Mouse (Mus musculus): ENCODE results near the gene Srebf2.

Srebf2 gene

GRCm38 (mm10) chr15:82204680-82205371, 57.8 kb downstream of the Srebf2 start:
- DNase-seq (ENCODE audit: low read depth in 2 of 2, low spot score in 2 of 2) = no peak

GRCm38 (mm10) chr15:82206365-82207104, 59.6 kb downstream of the Srebf2 start:
- no peak for DNase-seq (ENCODE audit: low read depth in 2 of 2, low spot score in 2 of 2)

GRCm38 (mm10) chr15:82207105-82207459, 60.1 kb downstream of the Srebf2 start:
- no peak for DNase-seq (ENCODE audit: low read depth in 2 of 2, low spot score in 2 of 2)

- DNase-seq (ENCODE audit: low read depth in 2 of 2, low spot score in 2 of 2) = no peak
Observed at GRCm38 (mm10) chr15:82207504-82208219, 60.7 kb downstream of the Srebf2 start.

- no peak for DNase-seq (ENCODE audit: low read depth in 2 of 2, low spot score in 2 of 2)
Observed at GRCm38 (mm10) chr15:82208307-82208706, 61.3 kb downstream of the Srebf2 start.

- DNase-seq (ENCODE audit: low read depth in 2 of 2, low spot score in 2 of 2) = no peak
Observed at GRCm38 (mm10) chr15:82209295-82210050, 62.5 kb downstream of the Srebf2 start.

GRCm38 (mm10) chr15:82210801-82211200, 63.8 kb downstream of the Srebf2 start:
- DNase-seq (ENCODE audit: low read depth in 2 of 2, low spot score in 2 of 2) = no peak

- no peak for DNase-seq (ENCODE audit: low read depth in 2 of 2, low spot score in 2 of 2)
Observed at GRCm38 (mm10) chr15:82211281-82211680, 64.3 kb downstream of the Srebf2 start.

GRCm38 (mm10) chr15:82211911-82212751, 65.2 kb downstream of the Srebf2 start:
- no peak for DNase-seq (ENCODE audit: low read depth in 2 of 2, low spot score in 2 of 2)

GRCm38 (mm10) chr15:82212752-82213063, 65.7 kb downstream of the Srebf2 start, which contains the start of gene Shisa8:
TSS of gene Shisa8 (minus strand) at chr15:82212815.
- DNase-seq (ENCODE audit: low read depth in 2 of 2, low spot score in 2 of 2) = no peak

- no peak for DNase-seq (ENCODE audit: low read depth in 2 of 2, low spot score in 2 of 2)
Observed at GRCm38 (mm10) chr15:82213222-82213621, 66.2 kb downstream of the Srebf2 start.

- no peak for DNase-seq (ENCODE audit: low read depth in 2 of 2, low spot score in 2 of 2)
Observed at GRCm38 (mm10) chr15:82215332-82216046, 68.5 kb downstream of the Srebf2 start.

GRCm38 (mm10) chr15:82216142-82216827, 69.3 kb downstream of the Srebf2 start:
- no peak for DNase-seq (ENCODE audit: low read depth in 2 of 2, low spot score in 2 of 2)

GRCm38 (mm10) chr15:82217039-82217438, 70.1 kb downstream of the Srebf2 start:
- DNase-seq (ENCODE audit: low read depth in 2 of 2, low spot score in 2 of 2) = no peak

- DNase-seq (ENCODE audit: low read depth in 2 of 2, low spot score in 2 of 2) = no peak
Observed at GRCm38 (mm10) chr15:82217980-82218379, 71.0 kb downstream of the Srebf2 start.

- DNase-seq (ENCODE audit: low read depth in 2 of 2, low spot score in 2 of 2) = no peak
Observed at GRCm38 (mm10) chr15:82218778-82219666, 72.0 kb downstream of the Srebf2 start.

GRCm38 (mm10) chr15:82220003-82220675, 73.2 kb downstream of the Srebf2 start:
- no peak for DNase-seq (ENCODE audit: low read depth in 2 of 2, low spot score in 2 of 2)
